Mouse (Mus musculus) heart, postnatal 36 days (tissue): ENCODE results near the gene Nlgn1. TPM values are rescaled to one million over a fixed set of nuclear protein-coding genes. Genes with fewer than 3 reads are reported as not detected.

Experiments
- DNase-seq, 2 experiments: peaks; one replicate each; pipeline ENCODE4 v3.0.0; 2021 to 2022
- intact Hi-C: fragments of 180-260 bp; cut with DNase I; formaldehyde crosslinking; loops from one replicate; pipeline ENCODE4 v1.15.1; 2025
- total RNA-seq, 2 experiments: library from RNA; stranded (reverse); gene quantifications; 2 replicates each; pipeline ENCODE4 v1.2.3; 2021

The Nlgn1 gene
- total RNA-seq, 2 experiments from 2014 or later: not detected

DNA sequence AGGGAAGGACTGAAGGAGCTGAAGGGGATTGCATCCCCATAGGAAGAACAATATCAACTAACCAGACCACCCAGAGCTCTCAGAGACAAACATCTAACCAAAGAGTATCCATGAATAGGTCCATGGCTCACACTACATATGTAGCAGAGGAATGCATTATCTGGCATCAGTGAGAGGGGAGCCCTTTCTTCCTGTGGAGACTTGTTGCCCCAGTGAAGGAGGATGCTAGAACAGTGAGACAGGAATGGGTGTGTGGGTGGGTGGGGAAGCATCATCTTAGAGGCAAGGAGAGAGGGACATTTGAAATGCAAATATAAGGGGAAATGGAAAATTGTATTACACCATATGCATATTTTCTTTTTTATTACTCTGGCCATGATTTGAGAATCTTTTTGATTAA lies 473.9 kb downstream of the Nlgn1 start:
- intact Hi-C loops: no loop called here

DNA sequence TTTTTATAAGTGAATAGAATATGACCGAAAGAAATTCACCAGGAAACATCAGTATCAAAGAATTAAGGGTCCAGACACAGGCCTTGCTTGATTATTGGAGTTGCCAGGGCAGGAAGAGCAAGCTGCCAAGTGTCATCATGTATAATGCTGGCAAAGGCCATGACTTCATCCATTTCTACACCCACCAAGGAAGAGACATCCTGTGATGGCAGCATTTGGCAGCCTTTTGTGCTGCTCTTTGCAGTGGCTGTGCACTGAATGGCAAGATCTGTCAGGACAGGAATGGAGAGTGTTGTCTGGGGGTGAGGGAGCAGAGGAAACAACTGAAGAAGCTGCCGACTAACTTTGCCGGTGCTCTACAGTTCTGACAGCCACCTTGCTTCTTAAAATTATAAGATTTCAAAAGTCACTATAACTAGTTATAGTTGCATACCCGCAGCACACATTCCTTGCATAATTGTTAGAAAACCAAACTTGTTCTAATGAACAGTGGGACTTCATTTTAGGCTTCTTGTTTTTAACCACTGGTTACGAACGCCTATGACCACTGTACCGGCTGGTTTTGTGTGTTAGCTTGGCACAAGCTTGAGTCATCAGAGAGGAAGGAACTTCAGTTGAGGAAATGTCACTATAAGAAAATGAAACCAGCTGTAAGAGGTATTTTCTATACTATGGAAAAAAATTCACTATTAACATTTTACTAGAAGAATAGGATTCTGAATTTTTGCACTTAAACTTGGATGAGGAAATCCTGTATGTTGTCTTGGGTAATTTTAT lies 487.4 kb downstream of the Nlgn1 start:
- DNase-seq: no peak
- intact Hi-C loops: no loop called here

More for the DNA sequence above, 473.9 kb downstream of the Nlgn1 start:
- no peak for DNase-seq

DNA sequence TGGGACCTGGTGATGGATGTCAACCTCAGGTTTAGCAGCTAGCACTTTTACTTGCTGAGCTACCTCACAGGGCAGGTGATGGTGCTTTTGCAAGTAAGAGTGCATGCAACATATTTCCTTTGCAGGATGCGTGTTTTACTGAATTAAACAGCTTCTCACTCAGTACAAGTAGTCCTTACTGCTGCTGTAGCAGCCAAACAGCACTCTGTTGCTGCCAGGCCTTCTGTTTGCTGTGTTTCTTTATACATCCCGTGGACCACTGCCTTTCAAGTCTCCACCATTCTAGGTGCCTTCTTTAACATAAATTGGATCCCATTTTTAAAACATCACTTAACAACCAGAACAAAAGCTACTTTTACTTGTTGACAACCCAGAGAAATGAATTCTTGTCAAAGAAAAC lies 502.0 kb downstream of the Nlgn1 start:
- DNase-seq: no peak
- intact Hi-C loops: no loop called here

DNA sequence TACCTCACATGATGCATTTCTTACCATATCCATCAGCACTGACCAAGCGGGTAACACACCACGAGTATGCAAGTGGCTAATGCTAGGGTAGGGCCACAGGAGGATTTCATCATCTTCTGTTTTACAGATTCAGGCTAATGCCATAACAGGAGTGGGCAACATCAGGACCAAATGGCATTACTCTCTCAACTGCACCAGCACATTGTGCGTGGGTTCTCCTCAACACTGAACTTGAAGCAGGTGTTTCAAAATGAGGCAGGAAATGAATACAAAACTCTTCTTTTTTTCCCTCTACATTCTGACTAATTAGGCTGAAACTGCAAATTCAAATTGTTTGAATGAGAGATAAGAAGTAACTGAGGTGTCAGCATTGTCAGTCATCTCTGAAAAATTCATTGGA lies 518.9 kb downstream of the Nlgn1 start:
- intact Hi-C loops: no loop called here
- no peak for DNase-seq

DNA sequence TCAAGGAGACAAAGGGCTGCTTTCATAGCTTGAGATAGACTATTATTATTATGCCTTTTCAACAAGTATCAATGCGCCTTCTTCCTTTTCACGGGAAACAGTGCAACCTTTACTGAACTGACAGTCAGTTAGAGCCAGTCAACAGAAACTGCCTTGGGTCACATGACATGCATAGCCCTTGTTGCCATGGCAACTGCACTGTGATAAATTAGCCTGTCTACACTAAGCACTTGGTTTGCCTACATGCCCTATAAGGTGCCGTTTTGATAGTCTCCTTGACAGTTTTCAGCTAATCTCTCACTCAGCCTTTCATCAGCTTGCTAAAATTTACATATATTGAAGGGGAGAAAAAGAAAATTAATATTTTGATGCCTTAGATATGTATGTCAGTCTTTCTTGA lies 524.7 kb downstream of the Nlgn1 start:
- no peak for DNase-seq
- intact Hi-C loops: no loop called here

DNA sequence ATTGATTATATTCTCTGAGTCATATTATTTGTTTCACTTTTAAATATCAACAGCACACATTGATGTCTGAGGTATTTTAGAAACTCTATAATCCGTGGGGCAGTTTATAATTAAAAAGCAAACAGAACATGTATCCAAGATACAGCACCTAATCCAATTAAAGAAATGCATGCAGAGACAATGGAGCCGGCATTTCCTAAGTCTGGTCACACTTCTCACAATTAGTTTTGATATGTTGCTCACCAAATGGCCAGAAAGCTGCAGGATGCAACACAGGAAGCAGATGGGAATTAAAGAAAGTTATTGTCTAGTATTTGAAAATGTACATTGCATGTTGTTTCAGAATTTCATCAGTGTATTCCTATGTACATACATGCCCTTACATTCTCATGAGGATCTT lies 550.6 kb downstream of the Nlgn1 start:
- intact Hi-C loops: no loop called here

DNA sequence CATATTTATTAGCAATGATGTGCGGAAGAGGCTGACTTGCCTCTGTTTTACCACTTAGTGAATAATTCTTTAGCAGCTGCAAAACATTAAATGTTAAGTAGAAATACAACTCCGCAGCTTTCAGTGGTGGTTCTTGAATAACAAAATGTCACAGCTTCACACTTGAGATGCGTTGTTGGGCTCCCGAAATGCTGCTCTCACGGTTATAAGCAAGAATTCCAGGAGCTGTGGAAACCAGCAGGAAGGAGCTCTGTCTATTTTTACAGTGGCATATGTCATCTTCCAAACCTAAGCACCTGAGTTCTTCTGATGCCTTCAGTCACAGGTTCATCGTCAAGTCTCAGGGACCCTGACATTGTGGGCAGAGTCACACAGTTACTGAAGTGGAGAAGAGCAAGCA lies 556.8 kb downstream of the Nlgn1 start:
- intact Hi-C loops: no loop called here
- no peak for DNase-seq

More for the DNA sequence above, 550.6 kb downstream of the Nlgn1 start:
- no peak for DNase-seq

DNA sequence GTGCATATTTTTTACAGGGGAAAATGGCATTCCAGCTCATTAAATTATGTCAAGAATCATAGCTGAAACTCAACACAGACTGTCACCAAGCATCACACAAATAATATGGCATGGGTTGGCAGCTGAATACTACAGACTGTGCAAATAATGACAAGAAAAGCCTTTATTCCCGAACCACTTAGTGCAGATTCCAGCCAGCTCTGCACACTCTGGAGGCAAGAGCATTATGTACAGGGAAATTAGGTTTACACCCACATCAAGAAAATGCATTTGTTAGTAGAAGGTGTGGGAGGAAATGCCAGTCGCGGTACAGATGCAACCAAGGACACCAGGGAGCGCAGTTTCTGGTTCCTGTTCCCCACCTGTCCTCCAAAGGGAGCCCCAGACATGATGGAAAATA lies 558.4 kb downstream of the Nlgn1 start:
- intact Hi-C loops: no loop called here
- DNase-seq: no peak

DNA sequence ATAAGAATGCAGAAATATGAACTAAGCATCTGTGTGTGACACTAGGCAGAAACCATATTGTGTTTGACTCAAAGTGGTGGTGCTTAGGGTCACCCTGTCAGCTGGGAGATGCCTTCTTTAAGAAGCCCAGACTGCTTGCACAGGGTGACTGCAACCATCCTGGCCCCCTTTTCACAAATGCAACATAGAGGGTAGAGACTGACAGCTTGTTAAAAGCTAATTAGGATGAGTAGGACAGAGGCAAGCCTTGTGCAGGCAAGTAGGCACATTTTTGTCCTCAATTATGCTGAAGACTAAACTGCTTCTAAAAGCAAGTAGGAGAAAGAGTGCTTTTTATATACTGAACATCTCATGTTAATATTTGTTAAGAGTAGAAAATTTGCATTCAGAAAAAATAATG lies 558.8 kb downstream of the Nlgn1 start:
- DNase-seq: no peak
- intact Hi-C loops: no loop called here

DNA sequence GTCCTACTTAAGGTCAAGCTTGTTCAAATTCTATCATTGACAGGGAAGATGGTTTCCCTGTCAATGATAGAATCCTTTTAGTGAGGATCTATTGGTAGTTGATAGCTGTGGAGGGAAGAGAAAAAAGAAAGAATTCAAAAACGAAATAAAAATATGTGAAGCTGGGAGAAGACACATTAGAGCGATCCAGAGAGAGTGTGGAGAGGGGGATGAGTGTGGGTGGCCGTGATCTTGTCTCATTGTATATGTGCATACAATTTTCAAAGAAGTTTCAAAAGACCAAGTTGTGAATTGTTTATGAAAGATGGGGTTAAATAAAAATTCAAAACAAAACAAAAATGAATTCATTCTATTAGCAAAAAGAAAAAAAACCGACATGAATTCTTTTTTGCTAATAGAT lies 568.6 kb downstream of the Nlgn1 start:
- intact Hi-C loops: no loop called here
- no peak for DNase-seq

DNA sequence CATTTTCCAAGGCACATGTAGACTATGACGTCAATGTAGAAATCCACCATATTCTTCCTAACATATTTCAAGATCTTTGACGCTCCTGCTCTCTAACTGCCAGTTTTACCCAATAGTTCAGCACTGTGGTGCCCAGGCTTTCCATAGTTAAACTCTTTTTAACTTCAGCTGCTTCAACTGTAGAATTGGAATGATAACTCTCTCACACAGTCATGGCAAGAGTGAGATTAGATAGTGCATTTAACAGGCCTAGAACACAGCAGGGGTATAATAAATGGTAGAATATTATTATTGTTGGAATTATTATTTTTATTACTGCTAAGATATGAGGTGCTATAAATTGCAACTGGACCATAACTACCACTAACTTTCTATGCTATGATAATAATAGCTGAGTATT lies 574.4 kb downstream of the Nlgn1 start:
- no peak for DNase-seq
- intact Hi-C loops: no loop called here

DNA sequence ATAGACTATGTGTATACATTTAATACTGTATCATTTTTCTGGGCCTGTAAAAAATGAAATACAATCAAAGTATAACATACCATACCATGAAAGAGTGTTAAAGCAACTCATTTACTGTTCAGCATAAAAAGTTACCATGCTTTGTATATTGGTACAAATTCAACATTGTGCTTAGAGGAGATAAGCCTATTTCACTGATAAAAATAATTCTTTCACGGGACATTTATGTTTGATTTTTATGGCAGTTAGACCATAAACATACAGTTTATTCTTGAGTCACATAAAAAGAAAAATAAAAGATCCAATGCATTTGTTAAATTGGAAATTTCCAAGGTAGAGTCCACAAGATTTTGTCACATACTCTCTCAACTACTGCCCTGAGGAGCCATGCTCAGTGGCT lies 608.1 kb downstream of the Nlgn1 start:
- DNase-seq: no peak
- intact Hi-C loops: no loop called here

DNA sequence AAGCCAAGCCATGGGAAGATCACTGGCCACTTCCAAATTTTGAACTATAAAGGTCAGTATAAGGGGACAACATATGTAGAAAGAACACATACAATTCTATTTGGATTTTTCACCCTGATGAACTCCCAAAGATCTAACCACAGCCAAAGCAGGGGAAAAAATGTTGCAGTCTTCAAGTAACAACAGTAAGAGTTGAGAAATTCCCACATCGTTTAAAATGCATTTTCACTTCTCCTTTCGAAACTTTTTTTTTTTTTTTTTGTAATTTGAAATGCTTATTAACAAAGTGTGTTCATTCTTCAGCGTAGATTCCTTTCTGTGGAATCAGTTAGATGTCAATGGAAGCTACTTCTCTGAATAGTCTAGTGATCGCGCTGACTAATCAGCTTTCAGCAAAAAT lies 610.8 kb downstream of the Nlgn1 start:
- no peak for DNase-seq
- intact Hi-C loops: no loop called here

DNA sequence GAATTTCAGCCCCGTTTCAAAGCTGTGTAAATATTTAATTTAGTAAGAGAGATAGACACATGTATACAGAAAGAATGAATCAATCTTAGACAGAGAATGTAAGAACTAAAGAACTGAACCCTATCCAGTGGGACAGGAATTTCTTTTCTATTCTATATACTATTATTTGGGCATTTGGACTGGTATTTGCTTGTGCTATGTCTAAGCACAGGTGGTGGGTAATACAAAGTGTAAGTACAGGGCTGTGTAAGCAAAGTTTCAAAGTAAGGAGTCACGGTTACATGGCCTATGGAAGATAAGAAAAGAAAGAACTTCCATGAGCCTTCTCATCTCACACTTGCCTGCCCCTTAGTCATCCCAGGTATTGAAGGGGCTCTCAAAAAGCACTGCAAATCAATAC lies 624.9 kb downstream of the Nlgn1 start:
- DNase-seq: no peak
- intact Hi-C loops: no loop called here

DNA sequence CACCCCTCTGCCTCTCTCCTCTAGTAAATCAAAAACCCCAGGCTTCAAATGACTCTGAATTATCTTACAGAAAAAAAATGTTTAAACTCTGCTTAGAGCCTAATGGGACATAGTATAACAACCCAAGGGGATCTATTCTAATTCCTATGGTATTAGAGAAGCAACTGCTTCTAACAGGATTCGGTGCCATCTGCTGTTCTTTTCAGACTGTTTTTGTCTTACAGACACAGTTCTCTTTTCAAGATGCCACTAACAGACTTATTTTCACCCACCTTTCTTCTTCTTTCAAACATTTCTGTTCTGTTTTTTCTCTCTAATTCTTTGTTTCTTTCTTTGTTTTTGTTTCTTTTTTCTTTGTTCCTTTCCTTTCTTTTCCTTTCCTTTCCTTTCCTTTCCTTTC lies 635.0 kb downstream of the Nlgn1 start:
- DNase-seq: no peak
- intact Hi-C loops: no loop called here

DNA sequence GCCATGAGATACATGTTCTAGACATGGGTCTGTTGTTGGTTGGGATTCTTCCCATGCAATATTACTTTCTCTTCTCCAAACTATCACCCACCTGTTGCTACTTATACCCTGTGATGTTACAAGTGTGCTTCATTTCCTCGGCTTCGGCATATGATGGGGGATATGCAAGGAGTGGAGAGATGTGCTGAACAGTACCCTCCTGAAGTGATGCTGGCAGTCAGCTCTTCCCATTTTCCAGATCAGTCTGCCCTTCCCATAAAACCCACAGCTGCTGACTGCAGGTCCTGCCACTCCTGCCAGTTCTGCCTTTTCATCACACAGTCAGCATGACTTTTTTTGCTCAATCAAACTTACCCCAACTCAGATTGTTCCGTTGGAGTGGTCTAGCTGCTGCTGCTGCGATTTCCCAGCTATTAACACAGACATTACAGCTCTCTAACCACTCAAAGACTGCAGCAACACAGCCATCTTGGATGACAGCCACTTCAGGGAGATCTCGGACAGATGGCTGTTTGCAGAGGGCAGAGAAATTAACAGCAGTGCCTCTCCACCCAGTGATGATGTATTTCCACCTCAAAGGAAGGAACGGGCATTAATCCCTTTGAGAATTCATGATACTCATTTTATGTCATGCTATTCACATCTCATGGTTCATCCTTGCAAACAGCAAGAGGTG lies 643.3 kb downstream of the Nlgn1 start:
- intact Hi-C loops: no loop called here
- no peak for DNase-seq

DNA sequence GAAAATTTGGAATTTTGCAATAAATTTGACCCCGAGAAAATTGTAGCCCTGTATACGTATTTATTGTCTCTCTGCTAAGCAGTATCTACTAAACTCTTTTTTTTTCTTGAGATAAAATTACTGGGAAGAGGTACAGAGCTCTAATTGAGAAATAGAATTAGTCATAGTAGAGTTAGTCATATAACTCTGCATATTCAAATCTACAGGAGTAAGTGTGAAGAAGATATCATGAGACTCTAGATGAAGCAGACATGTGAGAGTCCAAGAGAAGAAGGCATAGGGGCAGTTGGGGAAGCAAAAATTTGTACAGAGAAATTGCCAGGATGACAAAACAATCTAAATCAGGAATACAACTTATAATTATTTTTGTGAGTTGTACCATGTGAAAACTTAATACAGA lies 648.6 kb downstream of the Nlgn1 start:
- intact Hi-C loops: no loop called here
- no peak for DNase-seq

DNA sequence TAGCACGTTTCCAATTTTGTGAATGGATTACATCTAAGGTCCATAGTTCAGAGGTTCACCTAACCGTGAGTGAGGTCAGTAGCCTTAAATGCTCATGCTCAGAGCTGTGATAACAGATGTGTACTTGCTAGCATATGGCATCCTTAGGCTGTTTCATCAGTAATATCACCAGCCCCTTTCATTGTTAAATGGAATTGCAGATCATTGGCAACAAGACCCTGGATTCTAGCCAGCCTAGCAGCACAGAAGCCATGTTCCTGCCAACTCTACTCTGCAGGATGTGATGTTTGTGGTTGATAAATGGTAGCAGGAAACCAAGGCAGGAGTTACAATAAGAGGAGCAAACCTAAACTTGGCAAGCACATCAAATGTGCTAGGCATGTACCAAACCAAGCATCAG lies 652.9 kb downstream of the Nlgn1 start:
- intact Hi-C loops: no loop called here
- peak in 1 of 2 experiments; percentile 7 for DNase-seq

DNA sequence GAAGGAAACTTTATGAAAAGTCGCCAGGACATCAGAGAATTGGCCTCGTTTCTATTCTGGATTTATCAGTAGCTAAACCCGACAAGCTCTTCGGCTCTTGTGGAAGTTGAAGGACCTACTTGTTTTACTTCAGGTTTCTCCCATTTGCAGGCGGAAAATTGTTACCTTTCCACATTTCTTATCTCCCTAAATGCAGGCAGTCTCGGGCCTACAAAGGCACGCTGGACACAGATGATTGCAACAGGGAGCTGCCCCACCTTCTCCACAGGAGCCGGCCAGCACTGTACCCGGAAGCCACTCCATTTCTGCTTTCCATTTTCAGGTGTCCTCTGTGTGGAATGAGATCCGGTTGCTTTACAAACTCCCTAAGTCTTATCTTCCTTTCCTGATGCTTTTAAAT lies 656.4 kb downstream of the Nlgn1 start:
- DNase-seq: no peak
- intact Hi-C loops: no loop called here

DNA sequence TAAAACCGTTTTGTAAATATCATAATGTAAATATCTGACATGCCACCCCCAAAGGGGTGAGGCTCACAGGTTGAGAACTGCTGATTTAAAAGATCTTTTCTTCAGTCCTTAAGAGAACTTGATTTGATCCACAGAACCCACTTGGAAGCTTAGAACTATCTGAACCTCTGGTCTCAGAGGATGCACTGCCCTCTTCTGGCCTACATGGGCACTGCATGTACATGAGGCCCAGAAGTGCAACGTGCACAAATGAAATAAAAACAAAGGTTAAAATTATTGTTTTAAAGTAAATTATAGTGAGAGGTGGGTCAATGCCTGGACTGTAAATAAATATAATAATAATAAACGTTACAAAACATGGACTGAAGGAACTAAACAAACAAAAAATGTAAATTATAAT lies 657.2 kb downstream of the Nlgn1 start:
- intact Hi-C loops: no loop called here
- DNase-seq: peak; percentile 11 to 36

DNA sequence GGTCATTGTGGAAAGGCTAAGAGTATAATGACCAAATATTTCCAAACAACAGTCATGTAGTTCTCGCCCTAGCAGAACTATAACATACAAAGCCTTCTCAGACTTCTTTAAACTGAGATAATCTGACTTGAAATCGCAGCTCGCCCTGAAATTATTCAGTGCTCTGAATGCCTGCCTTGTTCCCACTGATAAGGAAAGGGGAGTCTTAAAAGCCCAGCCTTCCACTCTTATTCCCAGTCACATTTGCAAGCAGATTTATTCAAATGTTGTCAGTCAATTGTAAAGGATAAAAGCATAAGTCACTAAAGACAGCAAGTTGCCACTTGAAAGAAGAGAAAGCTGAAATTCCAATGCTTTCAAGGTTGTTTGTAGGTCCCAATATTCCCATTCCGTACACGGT lies 658.9 kb downstream of the Nlgn1 start:
- no peak for DNase-seq
- intact Hi-C loops: no loop called here

DNA sequence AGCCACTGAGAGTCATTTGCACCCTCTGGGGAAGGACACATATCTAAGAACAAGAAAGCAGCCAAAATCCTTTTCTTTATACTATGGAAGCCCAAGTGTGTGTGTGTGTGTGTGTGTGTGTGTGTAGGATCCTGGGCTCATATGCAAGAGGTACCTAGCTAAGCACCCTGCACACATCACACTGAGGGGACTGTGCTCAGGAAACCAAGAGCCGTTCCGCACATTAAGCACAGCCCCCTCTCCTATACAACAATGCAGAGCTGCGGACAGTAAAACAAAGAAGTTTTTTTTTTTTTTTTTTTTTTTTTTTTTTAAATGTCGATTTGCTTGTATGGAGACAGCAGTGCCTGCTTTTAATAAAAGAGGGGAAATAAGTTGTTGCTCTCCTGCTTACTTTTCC lies 659.5 kb downstream of the Nlgn1 start:
- DNase-seq: no peak
- intact Hi-C loops: no loop called here

DNA sequence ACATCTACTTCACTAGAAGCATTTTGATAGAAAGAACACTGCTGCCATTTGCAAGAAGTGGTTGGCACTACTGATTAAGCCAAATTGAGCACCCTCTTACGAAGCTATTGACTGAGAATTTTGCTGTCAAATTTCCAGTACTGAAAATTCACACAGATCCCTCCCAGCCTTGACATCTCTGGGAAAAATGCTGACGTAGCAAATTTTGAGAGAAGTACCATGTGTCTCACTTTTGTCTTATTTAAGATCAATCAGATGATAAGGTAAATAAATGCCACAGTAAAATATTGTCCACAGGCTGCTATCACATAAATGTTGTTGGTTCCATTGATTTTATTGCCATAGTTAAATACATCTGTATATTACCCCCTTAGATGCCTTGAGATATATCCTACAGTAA lies 668.8 kb downstream of the Nlgn1 start:
- no peak for DNase-seq
- intact Hi-C loops: no loop called here
